Mouse (Mus musculus) urinary bladder, postnatal 36 days (tissue): ENCODE measurements around the gene Neu3.

Experiments used
- DNase-seq, 2 experiments: peaks; one replicate each; pipeline ENCODE4 v3.0.0; 2022; ENCODE audit warnings: low spot score in 2 of 2, mixed read lengths in 1 of 2

Neu3 gene

GRCm38 (mm10) chr7:99795192-99795981, 32.8 kb downstream of the Neu3 start:
- DNase-seq, result no peak

- no peak for DNase-seq
These were observed 34.1 kb downstream of the Neu3 start for GRCm38 (mm10) chr7:99794096-99794495.

GRCm38 (mm10) chr7:99790816-99791215, 37.4 kb downstream of the Neu3 start:
- DNase-seq, result no peak

- no peak for DNase-seq
These were observed 39.7 kb downstream of the Neu3 start for GRCm38 (mm10) chr7:99788563-99788962.

GRCm38 (mm10) chr7:99787935-99788334, 40.3 kb downstream of the Neu3 start:
- DNase-seq, result no peak

- no peak for DNase-seq
These were observed 41.4 kb downstream of the Neu3 start for GRCm38 (mm10) chr7:99786774-99787173.

- no peak for DNase-seq
These were observed 42.7 kb downstream of the Neu3 start for GRCm38 (mm10) chr7:99785553-99785952.

GRCm38 (mm10) chr7:99783421-99783820, 44.8 kb downstream of the Neu3 start:
- no peak for DNase-seq

- no peak for DNase-seq
These were observed 46.3 kb downstream of the Neu3 start for GRCm38 (mm10) chr7:99781916-99782315.

GRCm38 (mm10) chr7:99781385-99781784, 46.8 kb downstream of the Neu3 start:
- no peak for DNase-seq

- no peak for DNase-seq
These were observed 65.0 kb downstream of the Neu3 start, which contains the start of gene Olfr521 for GRCm38 (mm10) chr7:99763207-99763606. Gene Olfr521, plus strand, starts transcription at chr7:99763507.
